Mouse (Mus musculus): ENCODE measurements around the gene Mfap1b. TPM values are rescaled to one million over a fixed set of nuclear protein-coding genes. Genes with fewer than 3 reads are reported as not detected.
"Not testable (repeated sequence)": the region's sequence is repeated elsewhere in the genome, so short reads cannot be mapped to it uniquely, and the experiment has no call there.

Mfap1b gene
- 39.0 and 40.4 TPM in 2 replicates for total RNA-seq (2015)
- 42.2 and 48.4 TPM in 2 replicates for total RNA-seq (2017)

- peak; percentile 99 for ATAC-seq (ENCODE audit: poor library complexity, severe bottlenecking)
Measured at GRCm38 (mm10) chr2:121473301-121474179, at the start of gene Mfap1b. Gene Mfap1b, minus strand, starts transcription at chr2:121474067.

- not testable (repeated sequence) for ATAC-seq (ENCODE audit: poor library complexity, severe bottlenecking)
Measured at GRCm38 (mm10) chr2:121522830-121523229, 49.0 kb upstream of the Mfap1b start.

DNA sequence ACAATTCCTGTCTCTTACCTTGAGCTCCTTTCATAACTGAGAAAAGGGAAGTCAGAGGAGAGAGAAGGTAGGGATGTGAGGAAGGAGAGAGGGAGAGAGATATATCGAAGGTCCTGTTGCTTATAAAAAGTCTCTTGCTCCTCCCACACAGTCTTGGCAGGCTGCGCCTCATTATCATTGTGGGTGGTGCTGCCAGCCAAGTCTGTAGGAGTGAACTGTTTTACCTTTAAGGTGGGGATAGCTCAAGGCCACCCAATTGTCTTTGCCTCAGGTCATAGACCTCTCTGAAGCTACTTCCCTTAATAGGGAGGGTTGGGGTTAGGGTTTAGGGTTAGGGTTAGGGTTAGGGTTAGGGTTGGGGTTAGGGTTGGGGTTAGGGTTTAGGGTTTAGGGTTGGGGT is 48.1 kb upstream of the Mfap1b start:
- no peak for ATAC-seq (ENCODE audit: poor library complexity, severe bottlenecking)

GRCm38 (mm10) chr2:121518711-121519110 is 44.8 kb upstream of the Mfap1b start:
- ATAC-seq (ENCODE audit: poor library complexity, severe bottlenecking) = not testable (repeated sequence)

GRCm38 (mm10) chr2:121518106-121518505 is 44.2 kb upstream of the Mfap1b start:
- no peak for ATAC-seq (ENCODE audit: poor library complexity, severe bottlenecking)

DNA sequence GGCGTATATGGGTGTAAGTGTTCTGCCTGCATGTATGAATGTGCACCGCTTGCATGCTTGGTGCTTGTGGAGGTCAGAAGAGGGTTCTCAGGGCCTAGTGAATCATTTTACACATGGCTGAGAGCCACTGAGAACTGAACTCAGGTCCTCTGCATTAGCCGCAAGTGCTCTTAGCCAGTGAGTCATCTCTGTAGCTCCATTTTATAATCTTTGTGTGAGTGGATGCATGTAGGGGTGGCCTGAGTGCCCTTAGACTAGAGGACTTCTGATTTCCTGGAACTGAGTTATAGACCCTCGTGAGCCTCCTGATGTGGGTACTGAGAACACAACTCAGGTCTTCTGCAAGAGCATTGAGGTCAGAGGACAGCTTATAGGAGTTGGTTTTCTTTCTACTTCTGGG is 40.3 kb upstream of the Mfap1b start:
- no peak for ATAC-seq (ENCODE audit: poor library complexity, severe bottlenecking)

DNA sequence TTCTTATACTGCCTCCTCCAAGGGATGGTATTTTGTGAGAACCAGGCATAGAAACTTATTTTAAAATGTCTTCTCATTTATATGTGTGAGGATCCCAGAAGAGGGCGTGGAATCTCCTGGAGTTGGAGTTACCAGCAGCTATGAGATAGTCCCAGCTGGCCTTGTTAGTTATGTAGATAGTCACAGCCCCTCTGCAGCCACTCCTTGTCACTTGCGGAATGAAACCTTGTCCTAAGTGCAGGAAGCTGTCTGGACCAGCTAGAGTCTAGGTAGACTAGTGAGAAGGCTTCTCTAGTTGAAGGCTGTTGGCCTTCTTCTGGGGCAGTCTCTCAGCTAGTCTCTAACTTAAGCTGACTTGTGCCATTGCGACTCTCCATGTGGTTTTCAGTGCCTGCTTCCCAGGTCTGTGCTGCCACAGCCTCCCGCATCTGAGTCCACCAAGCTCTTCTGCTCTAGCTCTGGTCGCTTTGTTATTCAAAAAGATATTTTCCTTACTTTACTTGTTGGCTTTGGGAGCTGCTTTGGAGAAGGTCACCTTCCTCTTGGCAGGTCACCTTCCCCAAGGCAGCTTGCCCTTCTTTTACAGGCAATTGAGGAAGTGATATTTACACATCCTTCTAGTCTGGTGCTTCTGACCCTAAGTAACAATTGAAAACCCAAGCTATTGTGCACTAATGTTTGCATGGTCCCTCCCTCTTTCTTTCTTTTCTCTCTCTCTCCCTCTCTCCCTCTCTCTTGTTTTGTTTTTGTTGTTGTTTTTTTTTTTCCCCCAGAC is 39.3 kb upstream of the Mfap1b start:
- peak; percentile 50; the same call in 1 of the 2 replicates for ATAC-seq (ENCODE audit: poor library complexity, severe bottlenecking)

DNA sequence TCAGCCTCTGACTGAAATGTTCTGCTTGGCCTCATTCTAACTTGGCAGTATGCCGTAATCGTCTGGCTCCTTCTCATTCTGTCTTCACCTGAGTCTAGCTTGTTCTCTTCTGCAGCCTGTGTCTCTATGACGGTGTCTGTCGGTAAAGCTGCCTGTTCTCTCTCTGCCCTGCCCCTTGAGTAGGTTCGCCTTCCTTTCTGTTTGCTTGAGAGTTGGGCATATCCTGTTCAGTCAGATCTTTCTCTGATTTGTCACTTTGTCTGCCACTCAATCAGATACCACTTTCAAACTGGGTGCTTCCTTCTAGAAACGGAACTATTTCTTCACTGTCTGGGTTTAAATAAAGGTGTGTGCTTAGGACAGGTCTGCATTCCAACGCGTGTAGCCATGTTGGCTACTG is 37.5 kb upstream of the Mfap1b start:
- no peak for ATAC-seq (ENCODE audit: poor library complexity, severe bottlenecking)

GRCm38 (mm10) chr2:121509584-121509983 is 35.7 kb upstream of the Mfap1b start:
- ATAC-seq (ENCODE audit: poor library complexity, severe bottlenecking) = peak; percentile 58

GRCm38 (mm10) chr2:121507951-121508330 is 34.1 kb upstream of the Mfap1b start:
- no peak for ATAC-seq (ENCODE audit: poor library complexity, severe bottlenecking)

DNA sequence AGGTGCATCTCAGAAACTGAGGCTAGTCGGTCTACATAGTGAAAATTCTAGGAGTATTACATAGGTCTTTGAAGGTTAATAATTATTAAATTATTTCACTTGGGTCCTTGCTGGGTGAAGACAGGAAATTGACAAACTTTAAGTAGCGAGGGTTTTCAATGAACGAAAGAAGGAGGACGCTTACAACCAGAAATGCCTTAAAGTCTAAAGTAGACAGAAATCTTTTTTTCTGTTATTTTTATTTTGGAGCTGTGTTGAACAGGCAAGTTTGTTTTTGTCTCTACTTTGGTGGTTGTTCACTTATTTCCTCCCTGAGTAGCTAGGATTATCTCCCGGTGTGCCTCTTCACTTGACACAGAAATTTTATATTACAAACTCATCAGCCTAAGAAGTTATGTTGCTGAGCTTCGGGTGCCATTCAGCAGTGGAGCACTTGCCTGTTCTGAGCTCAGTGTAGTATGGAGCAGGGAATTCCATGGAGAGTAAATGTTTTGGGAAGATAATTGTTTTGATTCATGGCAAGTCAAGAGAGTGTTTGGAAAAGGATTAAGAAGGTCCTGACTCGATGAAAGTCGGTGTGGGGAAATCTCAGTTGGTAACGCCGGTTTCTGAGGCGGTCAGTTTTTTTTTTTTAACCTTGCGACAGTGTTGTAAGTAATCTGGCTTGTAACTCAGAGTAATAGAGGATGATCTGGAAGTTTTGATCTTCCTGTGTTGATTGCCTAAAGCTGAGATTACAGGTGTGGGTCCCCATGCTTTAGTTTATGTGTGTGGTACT is 33.5 kb upstream of the Mfap1b start:
- no peak for ATAC-seq (ENCODE audit: poor library complexity, severe bottlenecking)

DNA sequence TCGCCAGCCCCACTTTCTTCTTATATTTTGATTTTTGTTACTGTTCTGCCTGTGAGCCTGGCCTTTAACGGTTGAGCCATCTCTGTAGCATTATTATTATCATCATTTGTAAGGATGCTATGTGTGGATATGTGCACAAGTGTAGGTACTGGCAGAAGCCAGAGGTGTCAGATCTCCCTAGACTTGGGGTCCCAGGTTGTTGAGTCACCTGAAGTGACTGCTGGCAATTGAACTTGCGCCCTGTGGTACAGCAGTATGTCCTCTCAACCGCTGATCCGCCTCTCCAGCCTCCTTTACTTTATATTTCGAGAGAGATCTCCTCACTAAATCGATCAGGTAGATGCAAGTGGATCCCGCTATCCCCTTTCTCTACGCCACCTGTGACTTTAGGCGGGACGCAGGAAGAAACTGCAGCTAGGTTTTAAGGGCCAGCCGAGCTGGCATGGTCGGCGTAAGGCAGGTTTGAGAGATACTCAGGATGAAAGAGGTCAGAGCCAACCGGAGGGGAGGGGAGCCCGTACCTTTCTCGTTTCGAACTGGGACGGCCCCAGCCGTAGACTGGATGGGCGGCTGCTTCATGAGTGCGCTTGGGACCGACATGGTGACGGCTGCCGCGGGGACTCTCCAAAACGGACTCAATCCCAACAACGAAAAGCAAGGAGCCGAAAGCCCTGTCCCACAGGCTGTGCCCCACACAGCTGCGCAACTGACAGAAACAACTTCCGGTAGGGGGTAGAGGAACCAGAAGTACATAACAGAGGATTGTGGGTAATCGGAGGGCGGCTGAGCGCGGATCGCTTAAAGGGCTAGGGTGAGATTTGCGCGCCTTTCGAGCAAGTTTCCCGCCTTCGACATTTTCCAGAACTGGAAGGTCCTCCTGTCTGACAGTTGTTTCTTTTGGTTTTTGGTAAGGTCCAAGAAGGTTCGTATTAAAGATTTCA is 32.3 kb upstream of the Mfap1b start, which contains the start of the genes Mfap1a and Wdr76:
Mfap1a (minus strand) TSS at position 724 of the 941 bp plus-strand sequence.
Wdr76 (plus strand) TSS at position 782 of the 941 bp plus-strand sequence.
- peak; percentile 95 for ATAC-seq (ENCODE audit: poor library complexity, severe bottlenecking)

DNA sequence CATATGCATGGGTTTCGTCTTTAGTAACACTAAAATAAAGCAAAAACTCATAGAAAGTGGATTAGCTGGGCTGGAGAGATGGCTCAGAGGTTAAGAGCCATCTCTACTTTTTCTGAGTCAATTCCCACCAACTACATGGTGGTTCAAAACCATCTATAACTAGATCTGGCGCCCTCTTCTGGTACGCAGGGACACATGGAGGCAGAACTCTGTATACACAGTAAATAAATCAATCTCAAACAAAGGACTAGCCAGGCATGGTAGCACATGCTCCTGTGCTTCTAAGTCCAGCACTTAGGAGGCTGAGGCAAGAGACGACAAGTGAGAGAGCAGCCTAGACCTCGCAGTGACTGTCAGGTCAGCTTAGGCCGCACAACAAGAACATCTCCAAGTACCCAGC is 27.7 kb upstream of the Mfap1b start:
- ATAC-seq (ENCODE audit: poor library complexity, severe bottlenecking) = peak; percentile 49

DNA sequence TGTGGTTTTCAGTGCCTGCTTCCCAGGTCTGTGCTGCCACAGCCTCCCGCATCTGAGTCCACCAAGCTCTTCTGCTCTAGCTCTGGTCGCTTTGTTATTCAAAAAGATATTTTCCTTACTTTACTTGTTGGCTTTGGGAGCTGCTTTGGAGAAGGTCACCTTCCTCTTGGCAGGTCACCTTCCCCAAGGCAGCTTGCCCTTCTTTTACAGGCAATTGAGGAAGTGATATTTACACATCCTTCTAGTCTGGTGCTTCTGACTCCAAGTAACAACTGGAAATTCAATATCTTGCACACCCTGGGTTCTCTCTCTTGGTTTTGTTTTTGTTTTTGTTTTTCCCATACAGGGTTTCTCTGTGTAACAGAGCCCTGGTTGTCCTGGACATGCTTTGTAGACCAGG is 10.5 kb upstream of the Mfap1b start:
- peak; percentile 55 for ATAC-seq (ENCODE audit: poor library complexity, severe bottlenecking)

DNA sequence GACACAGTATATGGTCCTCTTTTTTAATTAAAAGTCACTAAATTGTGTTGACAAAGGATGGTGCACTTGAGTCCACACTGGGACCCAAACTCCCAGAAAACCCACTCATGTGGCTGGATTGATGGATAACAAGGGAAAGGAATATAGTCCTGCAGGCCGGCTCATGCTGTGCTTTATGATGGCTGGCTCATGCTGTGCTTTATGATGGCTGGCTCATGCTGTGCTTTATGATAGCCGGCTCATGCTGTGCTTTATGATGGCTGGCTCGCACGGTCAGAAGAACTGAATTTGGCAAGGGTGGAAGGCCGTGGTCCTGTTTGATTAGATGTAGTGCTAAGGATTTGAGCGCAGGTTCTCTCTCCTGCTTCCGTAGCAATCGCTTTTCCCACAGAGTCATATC is 9.7 kb upstream of the Mfap1b start:
- no peak for ATAC-seq (ENCODE audit: poor library complexity, severe bottlenecking)

GRCm38 (mm10) chr2:121480916-121481315 is 7.0 kb upstream of the Mfap1b start:
- not testable (repeated sequence) for ATAC-seq (ENCODE audit: poor library complexity, severe bottlenecking)

DNA sequence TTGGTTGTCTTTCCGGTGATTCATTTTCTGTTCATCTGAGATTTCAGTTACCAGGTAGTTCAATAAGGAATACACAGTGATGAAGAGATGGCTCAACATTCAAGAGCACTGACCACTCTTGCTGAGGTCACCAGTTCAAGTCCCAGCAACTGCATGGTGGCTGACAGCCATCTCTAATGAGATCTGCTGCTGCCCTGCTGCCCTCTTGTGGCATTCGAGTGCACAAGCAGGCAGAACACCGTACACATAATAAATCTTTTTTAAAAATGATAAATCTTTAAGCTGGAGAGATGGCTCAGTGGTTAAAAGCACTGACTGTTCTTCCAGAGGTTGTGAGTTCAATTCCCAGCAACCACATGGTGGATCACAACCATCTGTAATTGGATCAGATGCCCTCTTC is 6.6 kb upstream of the Mfap1b start:
- peak; percentile 86 for ATAC-seq (ENCODE audit: poor library complexity, severe bottlenecking)

GRCm38 (mm10) chr2:121477491-121478266 is 3.8 kb upstream of the Mfap1b start:
- no peak for ATAC-seq (ENCODE audit: poor library complexity, severe bottlenecking)

DNA sequence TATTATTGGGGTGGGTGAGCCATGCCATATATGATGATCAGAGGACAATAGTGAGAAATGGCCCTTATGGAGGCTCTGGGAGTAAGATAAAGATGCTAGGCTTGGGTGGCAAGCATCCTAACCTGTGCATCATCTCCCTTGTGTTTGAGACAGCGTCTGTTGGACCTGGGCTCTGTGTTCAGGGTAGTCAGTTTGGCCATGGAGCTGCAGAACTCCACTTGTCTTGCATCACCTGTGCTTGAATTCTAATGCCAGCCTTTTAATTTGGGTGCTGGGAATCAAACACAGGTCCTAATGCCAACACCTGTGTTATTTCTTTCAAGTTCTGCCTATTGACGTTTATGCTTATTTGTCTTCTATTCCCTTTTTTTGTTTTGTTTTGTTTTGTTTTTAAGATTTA is 1.4 kb upstream of the Mfap1b start:
- not testable (repeated sequence) for ATAC-seq (ENCODE audit: poor library complexity, severe bottlenecking)

All from megakaryocyte, adult 5-6 weeks (primary cell).